Mouse (Mus musculus): ENCODE data around the gene Inpp4b.
"Not testable (repeated sequence)": the region's sequence is repeated elsewhere in the genome, so short reads cannot be mapped to it uniquely, and the experiment has no call there.

Inpp4b gene

GRCm38 (mm10) chr8:81777704-81778103 lies 435.3 kb downstream of the Inpp4b start:
- DNase-seq (ENCODE audit: low spot score), result no peak

GRCm38 (mm10) chr8:81779440-81779839 lies 437.1 kb downstream of the Inpp4b start:
- no peak for DNase-seq (ENCODE audit: low spot score)

GRCm38 (mm10) chr8:81780166-81780565 lies 437.8 kb downstream of the Inpp4b start:
- DNase-seq (ENCODE audit: low spot score), result no peak

GRCm38 (mm10) chr8:81780921-81781675 lies 438.7 kb downstream of the Inpp4b start:
- DNase-seq (ENCODE audit: low spot score), result no peak

- DNase-seq (ENCODE audit: low spot score), result no peak
These were observed 440.4 kb downstream of the Inpp4b start for GRCm38 (mm10) chr8:81782781-81783180.

- no peak for DNase-seq (ENCODE audit: low spot score)
These were observed 442.4 kb downstream of the Inpp4b start for GRCm38 (mm10) chr8:81784775-81785174.

GRCm38 (mm10) chr8:81788498-81788897 lies 446.1 kb downstream of the Inpp4b start:
- no peak for DNase-seq (ENCODE audit: low spot score)

GRCm38 (mm10) chr8:81792649-81793048 lies 450.3 kb downstream of the Inpp4b start:
- no peak for DNase-seq (ENCODE audit: low spot score)

- DNase-seq (ENCODE audit: low spot score), result no peak
These were observed 456.1 kb downstream of the Inpp4b start for GRCm38 (mm10) chr8:81798501-81798900.

GRCm38 (mm10) chr8:81800792-81801191 lies 458.4 kb downstream of the Inpp4b start:
- DNase-seq (ENCODE audit: low spot score), result no peak

- DNase-seq (ENCODE audit: low spot score), result peak; percentile 14
These were observed 464.4 kb downstream of the Inpp4b start for GRCm38 (mm10) chr8:81806797-81807196.

GRCm38 (mm10) chr8:81807578-81807977 lies 465.2 kb downstream of the Inpp4b start:
- DNase-seq (ENCODE audit: low spot score), result no peak

GRCm38 (mm10) chr8:81808406-81808805 lies 466.1 kb downstream of the Inpp4b start:
- no peak for DNase-seq (ENCODE audit: low spot score)

GRCm38 (mm10) chr8:81809414-81809813 lies 467.1 kb downstream of the Inpp4b start:
- DNase-seq (ENCODE audit: low spot score), result not testable (repeated sequence)

- no peak for DNase-seq (ENCODE audit: low spot score)
These were observed 469.8 kb downstream of the Inpp4b start for GRCm38 (mm10) chr8:81812051-81812751.

GRCm38 (mm10) chr8:81814742-81815141 lies 472.4 kb downstream of the Inpp4b start:
- no peak for DNase-seq (ENCODE audit: low spot score)

GRCm38 (mm10) chr8:81815551-81815950 lies 473.2 kb downstream of the Inpp4b start:
- no peak for DNase-seq (ENCODE audit: low spot score)

- no peak for DNase-seq (ENCODE audit: low spot score)
These were observed 480.8 kb downstream of the Inpp4b start for GRCm38 (mm10) chr8:81823121-81823520.

GRCm38 (mm10) chr8:81824975-81825374 lies 482.6 kb downstream of the Inpp4b start:
- DNase-seq (ENCODE audit: low spot score), result no peak

- no peak for DNase-seq (ENCODE audit: low spot score)
These were observed 484.1 kb downstream of the Inpp4b start for GRCm38 (mm10) chr8:81826406-81826805.

GRCm38 (mm10) chr8:81827306-81827913 lies 485.1 kb downstream of the Inpp4b start:
- no peak for DNase-seq (ENCODE audit: low spot score)

- no peak for DNase-seq (ENCODE audit: low spot score)
These were observed 489.1 kb downstream of the Inpp4b start for GRCm38 (mm10) chr8:81831430-81831829.

- no peak for DNase-seq (ENCODE audit: low spot score)
These were observed 491.5 kb downstream of the Inpp4b start for GRCm38 (mm10) chr8:81833852-81834251.

Measured in ovary, postnatal 10 days (tissue).